Mouse (Mus musculus) liver, postnatal 0 days (tissue): ENCODE results near the gene Phgdh.

Experiments used
- CTCF ChIP-seq: sonication (generic); IDR thresholded peaks from 2 replicates; pipeline ENCODE4 v1.5.1; 2016; ENCODE audit warnings: antibody characterized with exemption, low read depth
- EP300 ChIP-seq: IDR thresholded peaks from 2 replicates; pipeline ENCODE4 v1.6.1; 2016; ENCODE audit warnings: antibody characterized with exemption, low read depth, mild to moderate bottlenecking

DNA sequence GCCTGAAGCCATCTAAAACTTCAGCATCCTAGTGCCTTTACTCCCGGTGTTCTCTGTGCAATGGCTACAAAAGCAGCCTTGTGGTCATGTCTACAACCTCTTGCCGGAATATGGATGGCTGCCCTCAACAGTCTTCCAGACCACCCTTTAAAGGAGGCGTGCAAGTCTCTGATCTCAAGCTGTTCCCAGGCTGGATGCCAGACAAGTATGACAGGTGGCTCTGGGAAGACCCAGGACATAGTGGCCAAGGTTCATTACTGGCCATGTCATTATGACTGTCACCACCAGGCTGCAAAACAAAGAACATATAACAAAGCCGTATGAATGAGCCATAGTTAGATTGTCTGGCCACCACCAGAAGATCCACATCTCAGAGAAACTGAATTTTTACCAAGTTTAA, 38.5 kb upstream of the Phgdh start:
- no peak for TF ChIP-seq CTCF
- no peak for TF ChIP-seq EP300
